Mouse (Mus musculus) spleen, postnatal 14 days (tissue): Measurements from ENCODE around the gene Nos1.

Experiments used
- DNase-seq, 2 experiments: peaks; one replicate each; pipeline ENCODE4 v3.0.0; 2021 to 2022; ENCODE audit warnings: low spot score in 2 of 2

Nos1 gene

GRCm38 (mm10) chr5:117780681-117781080 lies at the start of gene Nos1:
Gene Nos1 (plus strand): TSS chr5:117781032.
- no peak for DNase-seq

GRCm38 (mm10) chr5:117731311-117731710 lies 49.5 kb upstream of the Nos1 start:
- DNase-seq = no peak

GRCm38 (mm10) chr5:117744654-117745178 lies 36.1 kb upstream of the Nos1 start:
- no peak for DNase-seq

GRCm38 (mm10) chr5:117749353-117749752 lies 31.5 kb upstream of the Nos1 start:
- no peak for DNase-seq

GRCm38 (mm10) chr5:117757696-117758482 lies 22.9 kb upstream of the Nos1 start:
- DNase-seq = no peak

- no peak for DNase-seq
These were observed 19.5 kb upstream of the Nos1 start for GRCm38 (mm10) chr5:117761181-117761832.

GRCm38 (mm10) chr5:117764496-117764895 lies 16.3 kb upstream of the Nos1 start:
- DNase-seq = no peak

GRCm38 (mm10) chr5:117779175-117779574 lies 1.7 kb upstream of the Nos1 start:
- DNase-seq = no peak

GRCm38 (mm10) chr5:117781178-117781577 lies 346 bp downstream of the Nos1 start:
- DNase-seq = no peak

GRCm38 (mm10) chr5:117790071-117790470 lies 9.2 kb downstream of the Nos1 start:
- no peak for DNase-seq

GRCm38 (mm10) chr5:117791875-117792274 lies 11.0 kb downstream of the Nos1 start:
- DNase-seq = no peak

- DNase-seq = no peak
These were observed 20.0 kb downstream of the Nos1 start for GRCm38 (mm10) chr5:117800849-117801248.

GRCm38 (mm10) chr5:117802071-117802521 lies 21.3 kb downstream of the Nos1 start:
- DNase-seq = no peak

GRCm38 (mm10) chr5:117803551-117803950 lies 22.7 kb downstream of the Nos1 start:
- no peak for DNase-seq

- no peak for DNase-seq
These were observed 30.1 kb downstream of the Nos1 start for GRCm38 (mm10) chr5:117810930-117811329.

GRCm38 (mm10) chr5:117818800-117819199 lies 38.0 kb downstream of the Nos1 start:
- no peak for DNase-seq

- no peak for DNase-seq
These were observed 39.6 kb downstream of the Nos1 start for GRCm38 (mm10) chr5:117820445-117820844.

- no peak for DNase-seq
These were observed 43.0 kb downstream of the Nos1 start for GRCm38 (mm10) chr5:117823811-117824210.

- no peak for DNase-seq
These were observed 43.7 kb downstream of the Nos1 start for GRCm38 (mm10) chr5:117824486-117824885.

GRCm38 (mm10) chr5:117825336-117825735 lies 44.5 kb downstream of the Nos1 start:
- DNase-seq = no peak

- DNase-seq = no peak
These were observed 46.5 kb downstream of the Nos1 start for GRCm38 (mm10) chr5:117827366-117827765.

- peak in 1 of 2 experiments; percentile 15 for DNase-seq
These were observed 56.1 kb downstream of the Nos1 start for GRCm38 (mm10) chr5:117836930-117837329.

- no peak for DNase-seq
These were observed 56.9 kb downstream of the Nos1 start for GRCm38 (mm10) chr5:117837731-117838130.
